Mouse (Mus musculus): ENCODE measurements around the gene Ccdc142.
A peak's percentile ranks its signal among the peaks of the same experiment; 100 is the strongest.

Gene Ccdc142

GRCm38 (mm10) chr6:83084477-83084876, 16.9 kb upstream of the Ccdc142 start:
- no peak for DNase-seq (ENCODE audit: inconsistent ontology term)

- no peak for DNase-seq (ENCODE audit: inconsistent ontology term)
Measured at GRCm38 (mm10) chr6:83086121-83087035, 15.0 kb upstream of the Ccdc142 start, which contains the start of gene Lbx2. Lbx2 (plus strand) TSS chr6:83086367.

- DNase-seq (ENCODE audit: inconsistent ontology term), result peak; percentile 27
Measured at GRCm38 (mm10) chr6:83087205-83087925, 14.0 kb upstream of the Ccdc142 start.

- DNase-seq (ENCODE audit: inconsistent ontology term), result no peak
Measured at GRCm38 (mm10) chr6:83087926-83088260, 13.5 kb upstream of the Ccdc142 start.

- no peak for DNase-seq (ENCODE audit: inconsistent ontology term)
Measured at GRCm38 (mm10) chr6:83092416-83093127, 8.8 kb upstream of the Ccdc142 start.

- DNase-seq (ENCODE audit: inconsistent ontology term), result no peak
Measured at GRCm38 (mm10) chr6:83095968-83096367, 5.4 kb upstream of the Ccdc142 start.

- DNase-seq (ENCODE audit: inconsistent ontology term), result no peak
Measured at GRCm38 (mm10) chr6:83098411-83098810, 3.0 kb upstream of the Ccdc142 start.

GRCm38 (mm10) chr6:83101688-83102556, 521 bp downstream of the Ccdc142 start:
- DNase-seq (ENCODE audit: inconsistent ontology term), result peak; percentile 84

GRCm38 (mm10) chr6:83103130-83103650, 1.8 kb downstream of the Ccdc142 start:
- no peak for DNase-seq (ENCODE audit: inconsistent ontology term)

GRCm38 (mm10) chr6:83104158-83104557, 2.8 kb downstream of the Ccdc142 start:
- no peak for DNase-seq (ENCODE audit: inconsistent ontology term)

GRCm38 (mm10) chr6:83107566-83108400, 6.4 kb downstream of the Ccdc142 start:
- peak; percentile 43 for DNase-seq (ENCODE audit: inconsistent ontology term)

- DNase-seq (ENCODE audit: inconsistent ontology term), result peak; percentile 81
Measured at GRCm38 (mm10) chr6:83108762-83109668, 7.6 kb downstream of the Ccdc142 start, which contains the start of gene Mrpl53. Mrpl53 (plus strand) TSS chr6:83109040.

GRCm38 (mm10) chr6:83111510-83112136, 10.2 kb downstream of the Ccdc142 start:
- no peak for DNase-seq (ENCODE audit: inconsistent ontology term)

- DNase-seq (ENCODE audit: inconsistent ontology term), result peak; percentile 96
Measured at GRCm38 (mm10) chr6:83115011-83115671, 13.7 kb downstream of the Ccdc142 start, which contains the start of gene Mogs. Mogs (plus strand) TSS chr6:83115496.

- no peak for DNase-seq (ENCODE audit: inconsistent ontology term)
Measured at GRCm38 (mm10) chr6:83115682-83116372, 14.4 kb downstream of the Ccdc142 start.

- no peak for DNase-seq (ENCODE audit: inconsistent ontology term)
Measured at GRCm38 (mm10) chr6:83116373-83117164, 15.2 kb downstream of the Ccdc142 start.

- no peak for DNase-seq (ENCODE audit: inconsistent ontology term)
Measured at GRCm38 (mm10) chr6:83117165-83117438, 15.7 kb downstream of the Ccdc142 start.

Measured in Muller cell, postnatal 12 days (primary cell).